Mouse (Mus musculus): ENCODE measurements around the gene Lrrc3b. TPM values are rescaled to one million over a fixed set of nuclear protein-coding genes. Genes with fewer than 3 reads are reported as not detected.

Gene Lrrc3b
- total RNA-seq (2021) = 1 to 10 TPM; 2.7 to 4.6 TPM
- long read RNA-seq, experiment 1, partial matches to known transcripts = 0 of 3 reads
- long read RNA-seq, experiment 1, other reads (novel, unspliced or antisense) = 2 of 3 reads
- long read RNA-seq, experiment 2, partial matches to known transcripts = 0 of 2 reads
- long read RNA-seq, experiment 2, other reads (novel, unspliced or antisense) = 0 of 2 reads

DNA sequence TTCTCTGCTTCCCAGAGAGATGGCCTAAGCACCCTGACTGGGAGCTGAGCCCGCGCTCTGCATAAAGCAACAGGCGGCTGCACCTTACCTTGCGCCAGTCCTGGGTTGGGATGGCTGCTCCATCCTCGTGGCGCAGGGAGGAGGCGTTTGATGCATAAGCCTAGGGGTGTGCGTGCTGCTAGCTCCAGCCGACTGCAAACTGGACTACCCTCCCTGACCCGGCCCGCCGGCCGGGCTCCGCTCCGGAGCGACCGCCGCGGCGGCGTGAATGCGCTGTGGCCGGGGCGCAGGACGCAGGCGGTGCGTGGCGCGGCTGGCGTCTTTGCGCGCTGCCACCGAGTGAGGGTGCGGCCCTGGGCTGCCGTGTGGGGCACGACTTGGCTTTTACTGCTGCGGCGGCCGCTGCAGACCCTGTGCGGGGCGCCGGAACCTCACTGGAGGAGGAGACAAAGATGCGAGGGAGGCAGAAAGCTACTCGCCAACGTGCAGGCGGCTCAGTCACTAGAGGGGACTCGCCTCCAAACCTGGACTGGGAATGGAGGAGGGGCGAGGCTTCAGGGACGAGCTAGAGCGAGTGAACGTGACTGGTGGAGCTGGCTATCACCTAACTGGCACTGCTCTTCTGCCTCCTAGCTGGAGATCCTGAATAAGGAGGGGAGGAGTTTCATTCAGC is at the start of gene Lrrc3b:
Gene Lrrc3b, minus strand, starts transcription at position 503 of the 673 bp plus-strand sequence.
- peak; percentile 24 for DNase-seq

DNA sequence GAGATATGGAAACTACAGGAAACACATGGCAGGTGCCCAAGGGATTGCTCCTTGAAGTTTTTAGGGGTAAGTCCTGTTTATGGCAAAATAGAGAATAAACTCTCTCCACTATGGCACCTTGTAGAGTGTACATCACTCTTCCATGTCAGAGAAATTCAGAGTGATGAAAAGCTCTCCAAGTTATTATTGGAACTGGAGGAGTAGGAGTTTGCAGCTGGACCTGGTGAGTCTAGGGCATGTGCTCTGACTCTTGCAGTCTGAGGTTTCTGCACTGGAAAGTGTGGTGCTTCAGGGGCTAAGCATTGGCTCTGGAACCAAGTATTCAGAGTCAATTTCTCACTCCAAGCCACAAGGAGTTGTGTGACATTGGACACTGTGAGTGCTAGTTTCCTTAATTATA is 38.9 kb upstream of the Lrrc3b start:
- no peak for DNase-seq

DNA sequence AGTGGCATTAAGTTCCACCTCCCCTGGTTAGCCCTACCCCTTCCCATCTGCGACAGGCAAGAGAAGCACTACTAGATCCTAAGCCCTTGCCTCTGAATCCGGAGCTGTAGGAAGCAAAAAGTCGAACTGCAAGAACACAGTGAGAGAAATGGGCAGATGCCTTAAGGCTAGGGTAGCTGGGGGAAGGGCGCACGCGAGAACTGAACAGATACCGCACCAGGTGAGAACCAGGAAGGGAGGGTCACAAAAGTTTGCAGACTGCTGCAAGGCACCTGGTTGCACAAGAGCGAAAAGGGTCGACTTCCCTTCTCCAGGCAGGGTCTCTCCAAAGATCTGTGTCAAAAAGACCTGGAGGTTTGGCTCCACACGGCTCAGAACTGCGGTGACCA is 697 bp downstream of the Lrrc3b start:
- DNase-seq = no peak

DNA sequence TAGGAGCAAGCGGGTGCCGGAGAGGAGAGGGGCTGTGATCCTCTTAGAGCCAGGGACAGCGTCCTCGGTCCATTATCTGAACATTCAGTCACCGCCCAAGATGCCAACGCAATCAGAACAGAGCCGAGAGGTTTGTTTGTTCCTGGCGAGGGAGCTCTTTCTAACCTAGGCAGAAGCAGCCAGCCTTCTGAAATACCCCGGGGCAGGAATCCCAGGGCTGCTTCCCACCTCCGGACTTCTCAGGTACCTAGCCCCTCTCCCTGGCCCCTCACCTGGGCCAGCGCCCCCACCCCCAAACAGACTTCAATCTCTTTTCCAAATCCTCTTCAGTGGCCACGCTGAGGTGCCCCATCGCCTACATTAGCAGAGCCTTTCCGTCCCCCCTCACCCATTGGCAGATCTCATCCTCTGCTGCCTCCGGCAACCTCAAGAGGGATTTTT is 1.3 kb downstream of the Lrrc3b start:
- DNase-seq = no peak

DNA sequence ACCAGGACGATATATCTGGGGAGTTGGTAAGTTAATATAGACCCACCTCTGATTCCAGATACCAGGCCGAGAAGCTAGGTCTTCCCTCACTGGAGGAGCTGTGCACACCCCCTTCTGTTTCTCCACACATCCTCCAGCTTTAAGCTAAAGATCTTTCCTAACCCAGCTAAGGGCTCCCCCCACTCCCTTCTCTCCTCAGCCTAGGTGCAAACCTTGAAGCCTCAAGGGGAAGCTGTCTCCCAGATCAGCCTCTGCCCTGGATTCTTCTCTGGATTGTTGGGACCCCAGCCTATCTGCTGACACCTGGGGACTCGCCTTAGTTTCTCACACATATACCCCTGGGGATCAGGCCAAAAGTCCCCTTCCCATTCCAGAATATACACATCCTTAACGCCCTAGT is 1.7 kb downstream of the Lrrc3b start:
- DNase-seq = no peak

DNA sequence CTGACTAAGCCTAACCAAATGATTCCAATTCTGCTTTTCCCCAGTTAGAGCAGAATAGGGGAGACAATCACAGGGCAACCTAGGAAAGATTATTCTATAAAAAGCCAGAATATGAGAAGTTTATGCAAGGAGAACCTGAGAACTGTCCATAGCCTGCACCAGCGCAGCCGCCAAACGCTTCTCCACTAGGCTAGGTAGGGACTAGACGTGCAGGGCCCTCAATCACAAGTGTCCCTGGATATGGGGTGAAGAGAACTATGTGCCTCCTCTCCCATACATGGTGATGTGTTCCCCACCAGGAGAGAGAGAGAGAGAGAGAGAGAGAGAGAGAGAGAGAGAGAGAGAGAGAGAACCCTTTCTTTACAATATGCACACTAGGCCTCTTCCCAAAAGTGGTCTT is 2.2 kb downstream of the Lrrc3b start:
- no peak for DNase-seq

DNA sequence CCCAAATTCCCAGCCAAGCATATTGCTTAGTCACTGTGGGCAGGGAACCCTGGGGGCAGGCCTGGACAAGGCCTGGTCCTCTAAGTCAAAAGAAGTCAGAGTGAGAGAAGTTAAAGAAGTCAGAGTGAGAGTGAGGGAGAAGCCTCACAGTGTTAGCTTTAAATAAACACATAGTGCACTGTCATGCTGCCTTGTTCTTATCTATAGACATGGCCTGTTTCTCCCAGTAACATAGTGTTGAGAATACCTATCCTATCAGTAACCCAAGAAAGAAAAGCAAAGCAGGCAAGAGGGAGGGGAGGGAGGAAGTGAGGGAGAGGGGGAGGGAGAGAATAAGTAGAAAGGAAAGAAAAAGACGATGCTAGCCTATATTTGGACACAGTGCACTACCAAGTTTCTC is 6.4 kb downstream of the Lrrc3b start:
- DNase-seq = no peak

DNA sequence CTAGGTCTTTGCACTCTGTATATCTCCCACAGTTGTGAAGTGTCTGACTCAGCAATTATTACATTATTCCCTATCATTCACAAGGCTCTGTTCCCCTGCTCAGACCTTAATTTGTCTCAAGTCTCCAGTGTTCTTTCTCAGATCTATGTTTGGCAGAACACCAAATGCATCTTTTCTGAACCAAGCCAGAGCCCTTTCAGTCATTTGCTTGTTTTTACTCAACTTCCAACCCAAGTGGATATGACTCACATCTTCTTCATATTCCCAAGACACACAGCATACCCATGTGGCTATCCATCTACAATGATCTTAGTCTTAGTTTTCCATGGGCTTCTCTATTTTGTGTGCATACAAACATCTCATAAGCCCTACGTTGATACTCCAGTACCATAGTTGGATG is 17.2 kb downstream of the Lrrc3b start:
- DNase-seq = no peak

DNA sequence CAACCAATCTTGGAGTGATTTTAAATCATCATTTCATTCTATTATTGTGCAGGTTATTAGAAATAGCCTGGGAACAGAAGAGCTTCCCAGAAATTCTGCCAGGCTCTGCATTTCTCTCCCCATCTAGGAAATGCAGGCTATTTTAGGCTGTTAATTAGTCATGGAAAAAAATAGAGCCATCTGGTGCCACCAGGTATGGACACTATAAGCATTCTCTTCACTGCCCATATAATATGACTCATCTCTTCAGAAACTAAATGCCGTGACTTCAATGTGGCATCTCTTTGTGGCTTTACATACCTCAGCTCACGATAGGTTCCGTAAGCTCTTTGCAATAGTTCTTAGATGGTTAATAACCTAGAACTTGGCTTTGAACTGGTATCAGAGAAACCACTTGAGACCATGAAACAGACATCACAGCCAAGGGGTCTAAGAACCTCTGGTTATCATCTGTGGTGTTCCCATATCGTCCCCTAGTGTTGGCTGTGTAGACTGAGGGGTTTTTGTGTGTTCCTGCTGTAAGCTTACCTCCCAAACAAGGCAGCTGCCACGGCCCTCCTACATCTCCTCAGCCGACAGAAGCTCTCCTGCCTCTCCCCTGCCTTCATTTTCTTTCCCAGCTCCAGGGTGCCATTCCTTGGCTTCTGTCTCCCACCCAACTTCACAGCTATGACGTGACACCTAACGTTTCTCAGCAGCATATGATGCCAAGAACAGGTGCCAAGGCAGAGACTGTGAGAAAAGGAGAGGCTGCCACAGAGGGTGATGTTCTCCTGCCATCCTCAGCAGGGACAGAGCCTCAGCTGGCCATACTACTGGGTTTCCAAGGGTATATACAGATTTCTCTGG is 27.9 kb downstream of the Lrrc3b start:
- no peak for DNase-seq

DNA sequence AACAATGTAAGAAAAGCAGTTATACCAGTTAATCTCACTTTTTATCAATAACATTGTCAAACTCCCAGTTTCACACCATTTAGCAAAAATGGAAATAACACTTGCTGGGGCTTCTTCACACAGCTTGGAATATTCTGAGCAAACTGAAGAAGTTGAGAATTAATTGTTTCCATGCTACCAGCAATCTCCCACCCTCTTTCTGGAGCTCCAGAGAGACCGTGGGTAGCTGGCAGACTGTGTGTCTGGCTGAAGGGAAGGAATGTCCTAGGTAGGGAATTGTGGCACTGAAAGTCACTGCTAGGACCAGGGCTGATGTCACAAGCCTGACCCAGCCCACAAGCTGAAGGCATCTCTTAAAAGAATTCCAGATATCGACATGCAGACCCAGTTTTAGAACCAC is 53.3 kb downstream of the Lrrc3b start:
- no peak for DNase-seq

DNA sequence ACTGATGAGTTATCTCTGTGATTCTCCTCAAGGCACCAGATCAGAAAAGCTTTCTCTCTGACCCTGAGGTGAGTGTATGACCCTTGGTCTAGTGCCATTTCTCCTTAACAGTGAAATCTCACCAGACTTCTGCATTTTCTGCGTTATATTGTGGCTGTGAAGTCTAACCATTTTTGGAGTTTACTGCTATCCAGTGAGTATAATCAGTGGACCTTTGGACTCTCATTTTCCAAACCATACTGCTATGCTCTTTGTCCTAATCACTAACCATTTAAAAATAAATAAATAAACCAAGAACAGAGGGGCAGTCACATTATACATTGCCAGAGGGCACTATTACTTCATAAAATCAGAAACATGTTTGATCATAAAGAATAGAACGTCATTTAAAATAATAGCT is 53.8 kb downstream of the Lrrc3b start:
- no peak for DNase-seq

DNA sequence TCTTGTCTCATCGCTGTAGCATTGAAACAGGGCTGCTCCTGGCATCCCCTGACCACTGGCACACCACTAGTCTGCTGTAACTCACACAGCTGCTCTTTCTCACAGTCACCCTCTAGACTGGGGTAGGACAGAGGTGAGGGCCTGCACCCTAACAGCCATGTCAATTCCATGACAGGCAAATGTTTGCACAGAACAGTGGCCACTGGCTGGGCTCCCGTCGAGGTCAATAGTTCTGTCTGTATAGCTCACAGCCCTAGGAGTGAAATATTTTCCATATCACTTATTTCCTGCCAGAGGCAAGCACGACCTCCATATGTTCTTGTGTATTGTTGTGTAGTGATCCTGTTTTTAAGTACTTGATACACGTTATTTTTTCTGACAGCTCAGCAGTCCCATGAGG is 54.3 kb downstream of the Lrrc3b start:
- DNase-seq = no peak

DNA sequence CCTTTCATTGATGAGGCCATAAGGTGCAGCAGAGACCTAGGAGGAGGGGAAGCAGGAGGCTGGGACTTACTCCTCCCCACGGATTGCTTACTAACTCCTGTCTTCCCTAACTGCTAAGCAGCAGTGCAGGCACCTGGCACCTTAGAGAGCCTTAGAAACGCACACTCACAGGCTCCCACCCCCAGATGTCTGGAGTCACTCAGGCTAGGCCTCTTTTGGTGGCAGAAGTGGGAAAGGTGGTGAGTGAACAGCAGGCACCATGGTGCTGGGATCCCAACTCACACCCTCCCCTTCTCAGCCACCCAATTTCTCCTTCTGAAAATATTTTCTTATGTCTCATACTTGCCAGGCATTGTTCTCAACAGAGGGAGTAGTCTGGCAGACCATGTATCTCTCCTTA is 55.7 kb downstream of the Lrrc3b start:
- DNase-seq = no peak

DNA sequence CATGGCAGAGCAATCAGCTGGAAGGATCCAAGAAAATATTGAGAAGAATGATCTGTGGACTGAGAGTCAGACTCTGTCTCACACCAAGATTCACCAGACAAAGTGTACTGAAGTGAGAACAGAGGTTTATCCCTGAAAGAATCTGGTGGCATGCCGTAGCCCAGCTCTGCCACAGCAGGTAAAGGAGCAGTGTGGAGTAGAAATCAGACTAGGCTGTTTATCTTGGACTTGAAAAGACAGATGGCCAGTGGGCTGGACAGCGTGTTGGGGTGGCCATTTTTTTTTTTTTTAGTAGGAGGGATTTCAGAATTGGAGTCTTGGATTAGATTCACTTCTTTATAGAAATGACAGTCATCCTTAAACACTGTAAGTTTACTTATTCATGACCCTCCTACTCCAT is 61.4 kb downstream of the Lrrc3b start:
- no peak for DNase-seq

DNA sequence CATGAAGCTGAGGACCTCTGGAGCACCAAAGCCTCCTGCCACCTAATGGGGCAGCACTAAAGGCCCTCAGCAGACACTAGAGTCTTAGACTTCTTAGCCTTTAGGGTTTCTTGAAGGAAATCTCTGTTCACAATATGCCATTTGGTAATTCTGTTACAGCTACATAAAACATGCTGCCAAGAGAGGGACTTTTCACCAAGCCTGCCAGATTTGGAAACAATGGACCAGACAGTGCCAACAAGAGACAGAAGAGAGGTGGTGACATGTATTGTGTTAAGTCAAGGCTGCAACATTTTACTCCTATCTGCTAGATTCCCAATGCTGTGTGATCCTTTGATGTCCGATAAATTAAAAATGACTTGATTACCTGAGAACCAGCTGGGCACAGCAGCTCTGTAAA is 62.0 kb downstream of the Lrrc3b start:
- no peak for DNase-seq

DNA sequence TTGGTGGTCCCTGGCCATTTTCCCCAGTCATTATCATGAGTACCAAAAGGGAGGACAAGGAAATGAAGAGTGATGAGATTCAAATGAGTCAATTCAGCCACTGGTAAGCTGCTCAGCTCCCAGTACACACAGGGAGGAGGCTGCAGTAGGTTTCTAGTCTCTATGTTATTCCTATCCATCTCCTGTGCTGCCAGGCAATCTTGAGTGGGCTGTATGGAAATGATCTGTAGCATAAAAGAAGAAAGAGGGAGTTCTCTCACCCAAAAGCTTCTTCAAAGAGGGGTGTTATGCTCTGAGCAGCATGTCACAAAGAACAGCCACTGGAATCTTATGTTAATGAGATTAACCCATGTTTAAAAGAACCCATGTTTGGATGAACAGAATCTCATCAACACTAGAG is 64.5 kb downstream of the Lrrc3b start:
- DNase-seq = no peak

DNA sequence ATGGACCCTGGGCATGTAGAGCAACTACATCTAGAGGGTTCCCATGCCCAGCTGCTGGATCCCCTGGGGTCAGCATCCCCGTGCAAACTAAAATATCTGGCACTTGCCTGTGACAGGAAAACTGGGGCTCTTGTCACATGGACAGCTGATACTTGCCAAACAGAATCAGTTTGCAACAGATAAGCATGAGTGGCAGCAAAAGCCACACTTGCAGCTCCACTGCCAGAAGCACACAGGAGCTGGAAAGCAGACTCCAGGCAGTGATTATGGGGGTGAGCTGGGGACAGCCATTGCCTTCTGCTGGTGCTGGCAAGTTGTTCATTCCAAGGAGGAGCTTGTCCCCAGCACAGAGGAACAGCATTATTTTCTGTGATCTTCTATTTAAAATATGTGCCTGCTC is 65.8 kb downstream of the Lrrc3b start:
- DNase-seq = no peak

DNA sequence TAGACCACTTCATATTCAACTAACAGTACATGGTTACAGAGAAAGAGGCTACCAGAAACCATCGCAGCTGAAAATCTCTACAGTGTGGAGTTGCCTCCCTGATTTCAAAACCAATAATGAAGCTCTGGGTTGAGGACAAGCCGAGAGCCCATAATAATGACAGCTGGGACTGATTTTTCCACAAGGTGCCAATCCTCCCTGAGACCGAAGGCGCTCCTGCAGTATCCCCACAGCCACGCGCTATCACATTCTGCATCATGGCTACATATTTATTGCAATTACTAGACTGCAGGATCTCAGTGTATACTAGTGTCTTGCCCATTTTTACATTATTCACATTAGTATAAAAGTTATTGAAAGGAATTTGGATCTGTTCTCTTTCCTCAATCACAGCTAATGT is 73.7 kb downstream of the Lrrc3b start:
- DNase-seq = no peak

DNA sequence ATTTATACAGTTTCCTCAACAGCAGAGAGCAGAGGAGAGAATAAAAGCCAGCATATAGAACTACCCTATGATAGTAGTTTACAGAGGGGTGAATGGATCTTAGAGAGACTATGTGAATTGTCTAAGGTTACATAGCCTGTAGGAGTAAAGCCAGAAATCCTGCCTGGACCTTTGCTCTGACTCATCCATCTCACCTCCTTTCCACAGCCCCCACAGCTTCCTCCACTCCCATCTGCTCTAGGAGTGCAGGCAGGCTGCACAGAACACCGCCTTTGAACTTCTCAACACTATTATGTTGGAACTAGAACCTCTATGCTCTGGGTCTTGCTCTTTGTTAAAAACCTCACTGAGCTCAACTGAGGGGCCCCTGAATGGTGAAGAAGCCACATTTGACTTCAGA is 78.9 kb downstream of the Lrrc3b start:
- no peak for DNase-seq

DNA sequence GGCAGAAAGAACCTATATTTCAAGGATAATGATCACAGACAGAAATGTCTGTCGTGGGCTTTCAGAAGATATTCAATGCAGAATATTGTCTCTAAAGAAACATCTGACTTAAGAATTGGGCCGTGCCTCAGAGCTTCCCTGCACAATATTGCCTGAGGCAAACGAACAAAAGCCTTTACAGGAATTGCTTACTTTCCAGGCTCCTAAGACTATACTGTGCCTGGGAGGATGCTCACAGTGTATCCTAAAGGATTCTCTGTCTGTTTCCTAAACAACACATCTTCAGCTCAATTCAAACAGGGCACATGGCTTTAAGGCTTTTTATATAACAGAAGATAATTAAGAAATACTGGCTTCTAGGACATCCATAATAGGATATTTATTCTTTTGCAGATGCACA is 79.7 kb downstream of the Lrrc3b start:
- DNase-seq = no peak

DNA sequence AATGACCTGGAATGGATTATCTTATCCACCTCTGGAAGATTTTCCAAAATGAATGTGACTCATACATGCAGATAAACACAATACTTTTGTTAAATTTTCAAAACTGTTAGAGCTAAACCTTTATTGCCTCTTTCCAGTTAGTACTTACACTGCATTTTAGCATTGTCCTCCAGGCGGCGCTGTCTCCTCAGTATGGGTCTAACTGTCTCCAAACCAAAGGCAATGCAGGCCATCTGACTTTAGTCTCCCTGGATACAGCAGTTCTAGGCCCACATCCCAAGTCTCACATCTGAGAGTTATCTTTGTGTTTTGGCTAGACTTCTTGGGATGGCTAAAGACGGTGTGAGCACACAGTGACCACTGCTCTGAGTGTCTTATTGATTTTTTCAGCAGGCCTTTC is 83.3 kb downstream of the Lrrc3b start:
- peak; percentile 87 for DNase-seq

DNA sequence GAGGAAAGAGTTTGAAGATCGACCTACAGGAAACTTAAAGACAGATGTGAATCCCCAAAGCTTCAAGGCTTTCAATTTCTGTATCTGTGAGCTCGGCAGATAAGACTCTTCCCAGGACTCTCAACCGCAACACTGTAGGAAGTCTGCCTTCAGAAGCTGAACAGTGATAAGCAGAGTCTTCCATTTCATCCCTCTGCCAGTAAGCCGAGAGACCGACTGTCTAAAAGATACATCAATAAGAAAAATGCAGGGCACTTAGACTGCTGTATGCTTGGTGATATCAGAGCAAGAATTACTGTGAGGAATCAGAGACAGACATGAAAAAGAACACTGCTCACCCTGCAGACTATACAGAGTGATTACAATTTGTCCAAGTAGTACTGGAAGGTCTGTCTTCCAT is 84.5 kb downstream of the Lrrc3b start:
- no peak for DNase-seq

DNA sequence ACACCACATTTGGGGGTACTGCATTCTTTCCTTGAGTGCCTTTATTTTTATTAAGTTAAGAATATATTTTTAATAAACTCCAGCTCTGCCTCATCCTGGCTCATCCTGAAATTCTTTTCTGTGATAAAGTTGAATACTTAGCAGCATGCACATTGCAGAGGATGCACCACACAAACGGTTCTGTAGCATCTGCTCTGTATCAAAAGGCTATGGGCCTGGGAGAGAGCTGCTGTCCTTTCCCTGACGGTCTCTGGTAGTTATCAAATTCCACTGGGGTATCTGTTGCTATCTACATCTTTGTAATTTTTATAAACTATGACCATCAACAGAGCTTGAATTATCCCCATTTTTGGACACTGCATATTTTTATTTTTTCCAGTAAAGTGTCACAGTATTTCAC is 105.7 kb downstream of the Lrrc3b start:
- no peak for DNase-seq

DNA sequence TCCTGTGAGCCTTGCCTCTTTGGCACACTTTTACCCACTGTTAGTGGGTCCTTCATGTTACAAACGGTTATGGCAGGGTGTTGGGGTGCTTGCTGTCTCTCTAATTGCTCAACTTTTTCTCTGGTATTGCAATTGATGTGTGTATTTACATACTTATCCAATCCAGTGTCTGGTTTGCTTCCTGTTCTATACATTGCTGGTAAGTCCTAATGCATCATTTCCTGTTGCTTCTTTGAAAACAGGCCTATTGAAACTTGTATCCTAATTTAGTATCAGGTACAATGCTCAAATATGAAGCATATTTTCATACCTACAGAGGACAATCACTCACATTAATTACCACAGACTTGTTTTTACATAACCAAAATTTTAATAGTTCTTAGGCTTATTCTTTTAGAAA is 107.4 kb downstream of the Lrrc3b start:
- DNase-seq = no peak
